29 mouse cellular contexts compared by ENCODE assay signal in the genomic region with DNA sequence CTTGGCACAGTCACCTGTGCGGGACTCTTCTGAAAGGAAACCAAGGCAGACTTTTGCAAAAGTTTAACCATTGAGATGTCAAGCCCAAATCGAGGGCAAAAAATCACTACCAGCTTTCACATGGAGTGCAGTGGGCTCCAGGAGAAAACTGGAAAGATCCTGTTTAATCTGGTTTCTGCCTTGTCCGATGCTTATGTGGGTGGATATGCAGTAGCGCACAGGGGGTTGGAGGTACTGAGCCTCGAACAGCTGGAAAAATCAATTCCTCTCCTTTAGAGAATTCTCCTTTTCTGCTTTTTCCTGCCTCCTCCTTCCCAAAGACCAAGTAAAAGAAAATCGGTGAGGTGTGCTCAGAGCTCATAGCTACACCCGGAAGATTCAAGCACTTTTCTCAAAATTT.
DNase-seq lines count a peak whose midpoint lies in the region; ATAC-seq lines count a peak whose summit lies in the region.
"Had no signal": no experiment of that assay in that cellular context is flagged by ENCODE, and none has a peak within 500 bp of the region (broad histone marks: within the 10 kb centered on the region; RNA-seq: fewer than 3 reads in every experiment).

No protein-coding gene starts in this region.

- H3K27me3 ChIP-seq in heart, embryonic 10.5 days (ENCODE audit: insufficient read depth, poor library complexity, severe bottlenecking), result no peaks in the 10 kb centered on the region
- H3K27me3 ChIP-seq in kidney, embryonic 15.5 days, result no peaks in the 10 kb centered on the region
- H3K27me3 ChIP-seq: embryonic facial prominence, embryonic 15.5 days; forebrain, embryonic 13.5 days; hindbrain, embryonic 12.5 days; intestine, embryonic 15.5 days had no signal

- no peaks in the 10 kb centered on the region for H3K36me3 ChIP-seq in heart, embryonic 10.5 days
- no peaks in the 10 kb centered on the region for H3K36me3 ChIP-seq in kidney, embryonic 15.5 days
- H3K36me3 ChIP-seq: embryonic facial prominence, embryonic 10.5 days; embryonic facial prominence, embryonic 15.5 days; hindbrain, embryonic 12.5 days; intestine, embryonic 15.5 days; midbrain, embryonic 15.5 days; neural tube, embryonic 12.5 days had no signal

- peaks cover 38% of the 10 kb centered on the region for H3K4me1 ChIP-seq in heart, embryonic 10.5 days
- H3K4me1 ChIP-seq in kidney, embryonic 15.5 days, result peaks cover 50% of the 10 kb centered on the region
- H3K4me1 ChIP-seq: embryonic facial prominence, embryonic 15.5 days; intestine, embryonic 15.5 days; midbrain, embryonic 15.5 days had no signal

- DNase-seq in heart, embryonic 10.5 days (ENCODE audit: low spot score), result no peak
- no peak for DNase-seq in heart, adult 8-10 months (ENCODE audit: low spot score)
- no peak for DNase-seq in kidney, postnatal 4 days
- DNase-seq in ES-CJ7 (ENCODE audit: low read depth, low spot score), result peak; percentile 36
- peak; percentile 30 for DNase-seq in ZHBTc4 (ENCODE audit: low read depth, low spot score)
- DNase-seq in thymus, adult 18-20 months, result no peak
- DNase-seq: adrenal gland, postnatal 10 days; cerebellum, adult 8-10 months; gastrocnemius, adult 2 months; gastrocnemius, postnatal 36 days; layer of hippocampus, adult 9-11 months; liver; lung, adult 2 months; right cerebral cortex, adult 18-20 months; spleen, adult 18-20 months; thymus, postnatal 25 days had no signal

- H3K9me3 ChIP-seq in heart, embryonic 10.5 days, result no peaks in the 10 kb centered on the region
- no peaks in the 10 kb centered on the region for H3K9me3 ChIP-seq in kidney, embryonic 15.5 days (replicated peaks)
- H3K9me3 ChIP-seq: embryonic facial prominence, embryonic 10.5 days; embryonic facial prominence, embryonic 15.5 days; forebrain, embryonic 13.5 days; hindbrain, embryonic 12.5 days; intestine, embryonic 15.5 days; midbrain, embryonic 15.5 days; neural tube, embryonic 12.5 days had no signal

- H3K27ac ChIP-seq in heart, embryonic 10.5 days, result peak overlapping the region; percentile 4; the same call in 1 of the 2 replicates
- H3K27ac ChIP-seq in kidney, embryonic 15.5 days, result peak overlapping the region; percentile 46
- H3K27ac ChIP-seq: embryonic facial prominence, embryonic 10.5 days; embryonic facial prominence, embryonic 15.5 days; forebrain, embryonic 13.5 days; gastrocnemius, adult 2 months; hindbrain, embryonic 12.5 days; hindbrain, postnatal 0 days; intestine, embryonic 15.5 days; liver, embryonic 14.5 days; macrophage; midbrain, embryonic 15.5 days; neural tube, embryonic 12.5 days had no signal

- H3K4me2 ChIP-seq in kidney, embryonic 15.5 days, result no peak overlapping the region
- H3K4me2 ChIP-seq: embryonic facial prominence, embryonic 15.5 days; forebrain, embryonic 13.5 days; hindbrain, embryonic 12.5 days; intestine, embryonic 15.5 days; midbrain, embryonic 15.5 days; neural tube, embryonic 12.5 days had no signal

- no peak overlapping the region for H3K9ac ChIP-seq in kidney, embryonic 15.5 days
- H3K9ac ChIP-seq: embryonic facial prominence, embryonic 15.5 days; forebrain, embryonic 13.5 days; hindbrain, embryonic 12.5 days; intestine, embryonic 15.5 days; liver, embryonic 14.5 days; midbrain, embryonic 15.5 days; neural tube, embryonic 12.5 days had no signal

- no peak overlapping the region for H3K4me3 ChIP-seq in heart, embryonic 10.5 days
- H3K4me3 ChIP-seq in kidney, embryonic 15.5 days (replicated peaks), result no peak overlapping the region
- H3K4me3 ChIP-seq: embryonic facial prominence, embryonic 10.5 days; embryonic facial prominence, embryonic 15.5 days; forebrain, embryonic 13.5 days; gastrocnemius, adult 2 months; hindbrain, embryonic 12.5 days; intestine, embryonic 15.5 days; midbrain, embryonic 15.5 days; myocyte; neural tube, embryonic 12.5 days had no signal

- 85% methylated on average over 7 of the region's 7 CpGs for WGBS in heart, embryonic 10.5 days
- WGBS in kidney, embryonic 15.5 days, result 78% methylated on average over 7 of the region's 7 CpGs

- no peak for ATAC-seq in kidney, embryonic 15.5 days (replicated peaks; ENCODE audit: low FRiP score)
- ATAC-seq: CD4-positive, CD25-positive, alpha-beta regulatory T cell, adult 4 months; forebrain, embryonic 13.5 days; intestine, embryonic 15.5 days; midbrain, embryonic 15.5 days had no signal

Comparison
In these comparisons a context has a peak if more than half of its experiments do, and no peak if none do; other contexts are left out.
1. DNase-seq: peak in ES-CJ7 (single experiment) and ZHBTc4 (single experiment); none in heart, embryonic 10.5 days (single experiment), heart, adult 8-10 months (single experiment), kidney, postnatal 4 days (0 of 2) and thymus, adult 18-20 months (0 of 2).